Mouse (Mus musculus): ENCODE measurements at regions not wholly inside any gene's neighbourhood (a gene's known extent, or its start where the extent isn't known, plus 50 kb on each side); places are given as distances from the start of the nearest gene placed in this dataset.

DNA sequence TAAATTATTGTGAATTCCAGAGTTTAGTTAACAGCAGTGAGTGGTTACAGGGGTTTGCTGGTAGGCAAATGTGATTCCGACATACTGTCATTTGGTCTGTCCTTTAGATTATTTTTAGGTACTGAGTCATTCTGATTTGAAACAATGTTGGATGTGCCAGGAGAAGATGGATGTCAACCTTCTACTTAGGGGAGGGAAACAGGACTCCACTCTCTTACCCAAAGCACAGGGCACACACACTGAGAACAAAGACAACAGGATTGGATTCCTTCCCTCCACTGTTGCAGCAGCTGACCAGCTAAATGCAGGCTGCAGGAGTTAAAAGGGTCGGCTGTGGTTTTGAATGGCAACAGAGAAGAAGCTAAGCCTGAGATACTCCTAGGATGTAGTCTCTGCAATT is 186.7 kb upstream of the Pter start:
- TF ChIP-seq CTCF (IDR thresholded peaks at IDR 0.05; ENCODE audit: low read depth, low read length) (no peak), POLR2A (IDR thresholded peaks at IDR 0.05; ENCODE audit: extremely low read depth, insufficient read depth, low read length) (no peak)
